Mouse (Mus musculus): Measurements from ENCODE around the gene 0610040J01Rik. TPM values are rescaled to one million over a fixed set of nuclear protein-coding genes. Genes with fewer than 3 reads are reported as not detected.

Gene 0610040J01Rik
- total RNA-seq, 2 experiments from 2014 or later: 5.6 to 13.1 TPM

DNA sequence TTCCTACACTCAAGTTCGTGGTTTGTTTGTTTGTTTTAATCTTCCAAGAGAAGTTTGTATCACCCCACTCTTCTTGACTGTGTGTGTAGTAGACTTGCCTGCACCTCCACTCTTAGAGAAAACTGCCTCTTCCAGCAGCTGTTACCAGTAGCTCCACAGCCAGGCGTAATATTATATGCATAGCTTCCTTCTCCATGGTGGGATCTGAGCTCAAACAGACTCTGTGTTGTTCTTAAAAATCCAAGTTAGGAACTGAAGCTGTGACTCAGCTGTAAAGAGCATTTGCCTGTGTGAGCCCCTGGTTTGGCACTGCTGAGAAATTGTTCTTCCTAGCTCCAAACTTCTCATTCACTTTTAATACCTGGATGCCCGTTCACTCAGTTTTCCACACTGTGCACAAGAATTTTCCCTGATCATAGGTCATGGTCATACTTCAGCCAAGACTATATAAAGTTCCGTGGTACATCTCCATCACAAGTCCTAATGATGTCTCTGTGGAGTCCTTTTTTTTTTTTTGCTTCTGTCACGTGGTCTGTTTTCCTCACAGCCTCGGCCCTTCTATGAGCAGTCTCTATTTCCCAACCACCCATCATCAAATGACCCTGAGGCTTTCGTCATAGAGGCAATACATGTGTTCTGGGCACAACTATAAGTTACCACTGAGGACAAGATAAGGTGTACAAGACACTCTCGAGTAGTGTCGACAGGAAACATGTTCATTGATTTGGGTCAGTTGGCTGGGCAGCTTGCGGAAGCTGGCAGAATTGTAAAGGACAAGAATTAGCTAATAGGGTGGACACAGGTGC is 16.4 kb downstream of the 0610040J01Rik start:
- peak; percentile 44 for ATAC-seq (replicated peaks; ENCODE audit: poor library complexity, severe bottlenecking)

- ATAC-seq (replicated peaks; ENCODE audit: poor library complexity, severe bottlenecking): peak; percentile 69
Measured at GRCm38 (mm10) chr5:63831054-63831453, 18.9 kb downstream of the 0610040J01Rik start.

DNA sequence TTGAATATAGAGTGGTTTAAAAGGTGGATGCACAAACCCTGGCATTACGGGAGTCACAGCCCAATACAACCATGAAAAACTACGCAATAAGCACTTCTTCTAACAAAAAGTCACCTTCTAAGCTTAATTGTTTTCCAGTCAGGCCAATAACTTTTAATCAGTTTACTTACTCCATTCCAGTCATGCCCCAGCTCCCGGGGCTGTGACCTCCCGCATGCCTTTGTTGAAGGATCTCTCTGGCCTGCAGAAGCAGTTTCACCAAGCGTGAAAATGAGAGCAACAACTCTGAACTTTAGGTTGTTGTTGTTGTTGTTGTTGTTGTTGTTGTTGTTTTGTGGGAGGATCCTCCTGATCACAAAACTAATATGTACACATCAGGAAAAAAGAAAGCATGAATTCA is 21.8 kb downstream of the 0610040J01Rik start:
- no peak for ATAC-seq (replicated peaks; ENCODE audit: poor library complexity, severe bottlenecking)

DNA sequence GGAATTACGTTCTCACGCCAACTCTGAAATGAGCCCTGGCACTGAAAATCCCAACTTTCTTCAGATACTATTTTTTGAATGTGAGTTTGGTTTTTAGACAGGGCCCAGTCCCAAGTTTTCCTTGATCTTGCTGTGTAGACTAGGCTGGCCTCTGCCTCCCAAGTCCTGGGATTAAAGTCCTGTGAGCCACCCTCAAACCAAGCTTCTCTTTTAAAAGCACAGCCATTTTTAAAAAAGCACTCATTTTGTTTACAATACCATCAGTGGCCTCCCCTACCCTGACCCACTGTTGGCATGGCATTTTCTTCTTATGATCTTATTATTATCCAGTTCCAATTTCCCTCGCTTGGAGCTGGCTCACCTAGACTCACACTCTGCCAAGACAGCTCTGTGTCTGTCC is 22.3 kb downstream of the 0610040J01Rik start:
- ATAC-seq (replicated peaks; ENCODE audit: poor library complexity, severe bottlenecking): no peak

- ATAC-seq (replicated peaks; ENCODE audit: poor library complexity, severe bottlenecking): peak; percentile 89
Measured at GRCm38 (mm10) chr5:63837115-63837514, 25.0 kb downstream of the 0610040J01Rik start.

DNA sequence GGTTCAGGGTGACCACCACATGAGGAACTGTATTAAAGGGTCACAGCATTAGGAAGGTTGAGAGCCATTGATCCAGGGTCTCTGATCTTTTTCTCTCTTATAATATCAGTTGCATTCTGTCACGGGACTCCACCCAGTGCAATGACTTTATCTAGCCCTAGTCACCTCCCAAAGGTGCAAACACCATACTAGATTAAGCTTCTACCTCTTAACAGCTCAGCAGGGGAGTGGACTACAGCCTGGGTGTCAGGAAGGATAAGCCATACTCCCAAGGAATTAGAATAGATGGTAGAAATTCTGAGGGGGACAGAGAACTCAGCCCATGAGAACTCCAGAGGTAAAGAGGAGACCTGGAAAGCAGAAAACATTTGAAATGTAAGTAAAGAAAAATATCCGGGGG is 25.7 kb downstream of the 0610040J01Rik start:
- ATAC-seq (replicated peaks; ENCODE audit: poor library complexity, severe bottlenecking): no peak

- no peak for ATAC-seq (replicated peaks; ENCODE audit: poor library complexity, severe bottlenecking)
Measured at GRCm38 (mm10) chr5:63839801-63840416, 27.7 kb downstream of the 0610040J01Rik start.

- ATAC-seq (replicated peaks; ENCODE audit: poor library complexity, severe bottlenecking): no peak
Measured at GRCm38 (mm10) chr5:63847080-63847479, 34.9 kb downstream of the 0610040J01Rik start.

DNA sequence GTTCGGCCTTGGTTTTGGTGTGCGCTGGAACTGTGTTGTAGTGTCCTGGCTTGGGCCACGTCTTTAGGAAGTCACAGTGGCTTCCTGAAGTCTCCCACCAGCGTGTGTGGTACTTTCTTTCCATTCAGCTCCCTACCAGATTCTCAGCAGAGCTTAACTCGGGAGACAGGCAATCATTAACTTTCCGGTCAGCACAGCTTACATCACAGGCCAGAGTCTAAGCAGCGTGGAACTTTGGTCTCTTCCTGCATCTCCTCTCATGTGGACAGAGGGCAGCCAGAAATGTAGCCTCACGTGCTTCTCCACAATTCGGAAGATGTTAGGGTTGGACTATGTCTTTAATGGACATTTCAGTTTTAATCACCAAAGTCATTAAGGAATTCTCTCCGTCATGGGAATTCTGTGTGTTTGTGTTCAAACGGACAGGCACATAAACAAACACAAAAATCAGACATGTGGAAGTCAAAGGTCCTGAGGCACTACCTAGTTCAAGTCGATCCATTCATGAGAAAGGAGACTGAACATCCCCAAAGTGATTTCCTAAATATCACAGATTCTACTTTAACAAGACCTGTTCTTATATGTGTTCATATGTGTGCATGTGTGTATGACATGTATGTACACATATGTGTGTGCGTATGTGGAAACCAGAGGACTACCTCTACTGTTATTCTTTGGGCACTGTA is 35.5 kb downstream of the 0610040J01Rik start:
- no peak for ATAC-seq (replicated peaks; ENCODE audit: poor library complexity, severe bottlenecking)

- peak; percentile 79 for ATAC-seq (replicated peaks; ENCODE audit: poor library complexity, severe bottlenecking)
Measured at GRCm38 (mm10) chr5:63858901-63859300, 46.7 kb downstream of the 0610040J01Rik start.

- ATAC-seq (replicated peaks; ENCODE audit: poor library complexity, severe bottlenecking): no peak
Measured at GRCm38 (mm10) chr5:63867421-63867820, 55.3 kb downstream of the 0610040J01Rik start.

GRCm38 (mm10) chr5:63872176-63872932 is 60.2 kb downstream of the 0610040J01Rik start:
- no peak for ATAC-seq (replicated peaks; ENCODE audit: poor library complexity, severe bottlenecking)

- peak; percentile 94 for ATAC-seq (replicated peaks; ENCODE audit: poor library complexity, severe bottlenecking)
Measured at GRCm38 (mm10) chr5:63874880-63875279, 62.7 kb downstream of the 0610040J01Rik start.

GRCm38 (mm10) chr5:63876081-63876480 is 63.9 kb downstream of the 0610040J01Rik start:
- ATAC-seq (replicated peaks; ENCODE audit: poor library complexity, severe bottlenecking): no peak

- no peak for ATAC-seq (replicated peaks; ENCODE audit: poor library complexity, severe bottlenecking)
Measured at GRCm38 (mm10) chr5:63879026-63879425, 66.9 kb downstream of the 0610040J01Rik start.

DNA sequence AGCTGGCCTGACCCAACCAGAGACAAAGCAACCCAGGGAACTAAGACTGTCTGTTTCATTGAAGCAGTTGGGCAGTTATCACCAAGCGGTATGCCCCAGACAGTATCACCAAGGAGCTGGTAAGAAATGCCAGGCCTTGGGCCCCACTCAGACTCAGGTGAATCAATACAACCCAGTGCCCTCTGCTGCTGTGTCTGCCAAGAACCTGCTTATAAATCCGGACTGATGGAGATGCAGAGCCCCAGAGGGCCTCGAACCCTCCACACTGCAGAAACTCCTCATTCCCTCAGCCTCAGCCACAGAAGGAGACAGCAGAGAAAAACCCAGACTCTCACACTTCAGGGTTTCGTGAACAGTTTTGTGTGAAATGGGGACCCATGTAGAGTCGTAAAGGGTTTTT is 74.1 kb downstream of the 0610040J01Rik start:
- no peak for ATAC-seq (replicated peaks; ENCODE audit: poor library complexity, severe bottlenecking)

- peak; percentile 79 for ATAC-seq (replicated peaks; ENCODE audit: poor library complexity, severe bottlenecking)
Measured at GRCm38 (mm10) chr5:63886709-63887108, 74.5 kb downstream of the 0610040J01Rik start.

DNA sequence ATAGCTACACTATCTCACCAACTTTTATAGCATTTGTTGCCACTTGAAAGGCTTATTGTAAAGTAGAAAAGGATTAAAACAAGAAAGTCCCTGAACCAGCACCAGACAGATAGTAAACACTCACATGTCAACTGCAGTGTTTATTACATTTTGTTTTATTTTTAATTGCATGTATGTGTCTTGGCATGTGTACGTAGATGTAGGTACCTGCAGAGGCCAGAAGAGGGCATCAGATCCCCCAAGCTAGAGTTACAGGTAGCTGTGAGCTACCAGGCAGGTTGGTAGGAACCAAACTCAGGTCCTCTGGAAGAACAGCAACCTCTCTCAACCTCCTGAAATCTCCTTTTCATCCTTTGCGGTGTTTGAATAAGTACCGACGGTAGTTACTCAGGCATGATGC is 74.9 kb downstream of the 0610040J01Rik start:
- peak; percentile 31; the same call in 1 of the 2 replicates for ATAC-seq (replicated peaks; ENCODE audit: poor library complexity, severe bottlenecking)

- ATAC-seq (replicated peaks; ENCODE audit: poor library complexity, severe bottlenecking): no peak
Measured at GRCm38 (mm10) chr5:63891241-63891640, 79.1 kb downstream of the 0610040J01Rik start.

GRCm38 (mm10) chr5:63891912-63892311 is 79.7 kb downstream of the 0610040J01Rik start:
- no peak for ATAC-seq (replicated peaks; ENCODE audit: poor library complexity, severe bottlenecking)

All from granulocyte monocyte progenitor cell, adult 5-6 weeks (primary cell).